Mouse (Mus musculus): ENCODE results near the gene Hoxa7.

- TF ChIP-seq CTCF (IDR thresholded peaks at IDR 0.05; ENCODE audit: low read depth) (no peak), EP300 (optimal IDR thresholded peaks at IDR 0.05) (no peak)
These were observed 19.5 kb upstream of the Hoxa7 start for GRCm38 (mm10) chr6:52241001-52241621.
